Mouse (Mus musculus): ENCODE results near the gene Phlpp1.

DNA sequence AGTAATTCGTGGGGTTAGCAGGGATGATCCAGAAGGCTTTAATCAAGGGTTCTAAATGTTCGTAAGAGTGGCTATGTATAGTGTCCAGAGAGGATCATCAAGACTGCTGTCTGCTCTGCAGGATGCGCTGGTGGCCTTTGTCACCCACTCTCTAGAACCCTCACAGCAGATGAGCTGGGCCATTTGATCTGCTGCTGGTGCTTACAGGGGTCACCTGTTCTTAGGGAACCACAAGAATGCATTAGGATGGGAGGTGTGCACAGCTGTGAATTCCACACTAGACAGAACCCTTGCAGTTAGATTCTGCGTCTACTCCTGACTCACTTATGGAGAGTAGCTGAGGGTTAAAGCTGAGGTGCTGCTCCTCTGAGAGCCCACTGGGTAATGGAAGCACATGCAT is 182.4 kb downstream of the Phlpp1 start:
- TF ChIP-seq CTCF (IDR thresholded peaks at IDR 0.05; ENCODE audit: control insufficient read depth, insufficient read depth, low read length): no peak
- TF ChIP-seq POLR2A (IDR thresholded peaks at IDR 0.05; ENCODE audit: borderline replicate concordance, control insufficient read depth, low read depth, low read length): no peak
